Mouse (Mus musculus) bone marrow macrophage, adult 2 months (primary cell): ENCODE results near the gene Abat.

ENCODE experiments used
- CTCF ChIP-seq: IDR thresholded peaks from 2 replicates; pipeline ENCODE4 v1.5.1; 2012; ENCODE audit warnings: low read depth, mild to moderate bottlenecking, low read length, moderate library complexity
- POLR2A ChIP-seq: IDR thresholded peaks from 2 replicates; pipeline ENCODE4 v1.6.1; 2012; ENCODE audit warnings: mild to moderate bottlenecking, low read depth, low read length, borderline replicate concordance

DNA sequence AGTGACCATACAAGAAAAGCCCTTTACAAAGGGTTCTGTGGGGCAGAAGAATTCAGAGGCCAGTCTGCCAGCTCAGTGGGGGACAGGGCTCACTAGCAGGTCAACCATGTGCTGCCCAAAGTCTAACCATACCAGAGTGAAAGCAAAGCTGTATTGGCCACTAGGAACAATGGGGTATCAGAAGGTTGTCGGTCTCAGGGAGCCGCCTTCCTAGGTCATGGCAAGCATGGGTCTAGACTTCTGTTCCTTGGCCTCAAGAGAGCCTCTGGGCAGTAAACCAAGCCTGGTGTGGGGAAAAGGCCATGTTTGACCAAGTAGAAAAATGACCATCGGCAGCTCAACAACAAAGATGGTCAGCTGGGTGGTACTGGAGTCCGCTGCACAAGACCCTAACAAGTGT, 145.5 kb downstream of the Abat start:
- TF ChIP-seq CTCF (no peak), POLR2A (no peak)
